In genomic region chr4:72391887-72392435, GRCm38 (mm10) we compare ENCODE assay signal across 28 mouse cellular contexts.
DNase-seq lines count a peak whose midpoint lies in the region; ATAC-seq lines count a peak whose summit lies in the region.
"Had no signal": no experiment of that assay in that cellular context is flagged by ENCODE, and none has a peak within 500 bp of the region (broad histone marks: within the 10 kb centered on the region; RNA-seq: fewer than 3 reads in every experiment).

No protein-coding gene starts in this region.

- H3K36me3 ChIP-seq in hindbrain, embryonic 11.5 days (ENCODE audit: control insufficient read depth, insufficient read depth, low read length), result no peaks in the 10 kb centered on the region
- H3K36me3 ChIP-seq in hindbrain, embryonic 10.5 days, result no peaks in the 10 kb centered on the region
- no peaks in the 10 kb centered on the region for H3K36me3 ChIP-seq in midbrain, embryonic 13.5 days
- H3K36me3 ChIP-seq in midbrain, embryonic 14.5 days (ENCODE audit: control insufficient read depth, insufficient read depth, low read length), result no peaks in the 10 kb centered on the region
- H3K36me3 ChIP-seq in hindbrain, embryonic 13.5 days, result no peaks in the 10 kb centered on the region
- no peaks in the 10 kb centered on the region for H3K36me3 ChIP-seq in neural tube, embryonic 13.5 days
- H3K36me3 ChIP-seq: embryonic facial prominence, embryonic 12.5 days; G1E; heart, embryonic 10.5 days; heart, embryonic 15.5 days; limb, embryonic 10.5 days; limb, embryonic 15.5 days; liver, embryonic 13.5 days had no signal

- intact Hi-C loops in gastrocnemius, postnatal 36 days (cut with DNase I), result no loop called here

- H3K4me2 ChIP-seq in hindbrain, embryonic 11.5 days (replicated peaks; ENCODE audit: low read depth, low read length), result no peak overlapping the region
- no peak overlapping the region for H3K4me2 ChIP-seq in midbrain, embryonic 13.5 days (replicated peaks)
- H3K4me2 ChIP-seq in midbrain, embryonic 14.5 days (ENCODE audit: low read length), result no peak overlapping the region
- H3K4me2 ChIP-seq in hindbrain, embryonic 13.5 days, result no peak overlapping the region
- H3K4me2 ChIP-seq in neural tube, embryonic 13.5 days, result no peak overlapping the region
- H3K4me2 ChIP-seq: embryonic facial prominence, embryonic 12.5 days; heart, embryonic 15.5 days; limb, embryonic 15.5 days; liver, embryonic 13.5 days had no signal

- WGBS in hindbrain, embryonic 11.5 days, result 80% methylated on average over 3 of the region's 3 CpGs
- WGBS in hindbrain, embryonic 10.5 days, result 77% methylated on average over 3 of the region's 3 CpGs
- 72% methylated on average over 3 of the region's 3 CpGs for WGBS in midbrain, embryonic 13.5 days
- 75% methylated on average over 3 of the region's 3 CpGs for WGBS in midbrain, embryonic 14.5 days
- 74% methylated on average over 3 of the region's 3 CpGs for WGBS in hindbrain, embryonic 13.5 days
- WGBS in neural tube, embryonic 13.5 days, result 76% methylated on average over 3 of the region's 3 CpGs

- no peak for DNase-seq in hindbrain, embryonic 11.5 days (ENCODE audit: low spot score)
- DNase-seq in hindbrain, embryonic 10.5 days (ENCODE audit: low spot score), result no peak
- no peak for DNase-seq in midbrain, embryonic 14.5 days
- no peak for DNase-seq in gastrocnemius, postnatal 36 days
- DNase-seq: adrenal gland, postnatal 10 days; cerebellum, adult 9-10 months; embryo, embryonic 11 days; gastrocnemius, postnatal 14 days; heart, adult 11 months; kidney, postnatal 14 days; liver, embryonic 13.5 days; lung, adult 18-20 months; retina, postnatal 1 day; right cerebral cortex, postnatal 14 days; thymus, postnatal 4 days had no signal

- H3K9me3 ChIP-seq in hindbrain, embryonic 11.5 days (ENCODE audit: control insufficient read depth, low read length), result no peaks in the 10 kb centered on the region
- no peaks in the 10 kb centered on the region for H3K9me3 ChIP-seq in hindbrain, embryonic 10.5 days
- no peaks in the 10 kb centered on the region for H3K9me3 ChIP-seq in midbrain, embryonic 13.5 days
- H3K9me3 ChIP-seq in midbrain, embryonic 14.5 days (ENCODE audit: control insufficient read depth, low read length), result no peaks in the 10 kb centered on the region
- no peaks in the 10 kb centered on the region for H3K9me3 ChIP-seq in hindbrain, embryonic 13.5 days
- no peaks in the 10 kb centered on the region for H3K9me3 ChIP-seq in neural tube, embryonic 13.5 days
- H3K9me3 ChIP-seq: embryonic facial prominence, embryonic 12.5 days; heart, embryonic 10.5 days; heart, embryonic 15.5 days; limb, embryonic 10.5 days; limb, embryonic 15.5 days; liver, embryonic 13.5 days had no signal

- H3K4me3 ChIP-seq in hindbrain, embryonic 11.5 days (ENCODE audit: low read depth, low read length), result no peak overlapping the region
- H3K4me3 ChIP-seq in hindbrain, embryonic 10.5 days, result no peak overlapping the region
- no peak overlapping the region for H3K4me3 ChIP-seq in midbrain, embryonic 13.5 days (replicated peaks)
- no peak overlapping the region for H3K4me3 ChIP-seq in midbrain, embryonic 14.5 days (replicated peaks; ENCODE audit: low read depth, low read length)
- H3K4me3 ChIP-seq in hindbrain, embryonic 13.5 days, result no peak overlapping the region
- no peak overlapping the region for H3K4me3 ChIP-seq in neural tube, embryonic 13.5 days
- H3K4me3 ChIP-seq: embryonic facial prominence, embryonic 12.5 days; heart, embryonic 10.5 days; heart, embryonic 15.5 days; limb, embryonic 10.5 days; limb, embryonic 15.5 days; liver, embryonic 13.5 days had no signal

- no peaks in the 10 kb centered on the region for H3K4me1 ChIP-seq in hindbrain, embryonic 11.5 days (replicated peaks; ENCODE audit: control insufficient read depth, insufficient read depth, low read length)
- no peaks in the 10 kb centered on the region for H3K4me1 ChIP-seq in hindbrain, embryonic 10.5 days (replicated peaks)
- no peaks in the 10 kb centered on the region for H3K4me1 ChIP-seq in midbrain, embryonic 13.5 days (replicated peaks)
- H3K4me1 ChIP-seq in midbrain, embryonic 14.5 days (ENCODE audit: control insufficient read depth, insufficient read depth, low read length), result no peaks in the 10 kb centered on the region
- H3K4me1 ChIP-seq in hindbrain, embryonic 13.5 days (replicated peaks), result no peaks in the 10 kb centered on the region
- H3K4me1 ChIP-seq in neural tube, embryonic 13.5 days (replicated peaks), result no peaks in the 10 kb centered on the region; the same call in 1 of the 2 replicates
- H3K4me1 ChIP-seq: embryonic facial prominence, embryonic 12.5 days; heart, embryonic 10.5 days; heart, embryonic 15.5 days; limb, embryonic 10.5 days; liver, embryonic 13.5 days had no signal

- no peaks in the 10 kb centered on the region; the same call in 1 of the 2 replicates for H3K27me3 ChIP-seq in hindbrain, embryonic 11.5 days (ENCODE audit: control insufficient read depth, insufficient read depth, low read length)
- H3K27me3 ChIP-seq in hindbrain, embryonic 10.5 days (ENCODE audit: insufficient read depth, poor library complexity, severe bottlenecking), result no peaks in the 10 kb centered on the region
- H3K27me3 ChIP-seq in midbrain, embryonic 13.5 days, result peaks cover 42% of the 10 kb centered on the region
- H3K27me3 ChIP-seq in midbrain, embryonic 14.5 days (ENCODE audit: control insufficient read depth, insufficient read depth, low read length), result peaks cover 11% of the 10 kb centered on the region
- H3K27me3 ChIP-seq in hindbrain, embryonic 13.5 days, result peaks cover 30% of the 10 kb centered on the region
- H3K27me3 ChIP-seq in neural tube, embryonic 13.5 days, result peaks cover 28% of the 10 kb centered on the region
- H3K27me3 ChIP-seq: liver, embryonic 13.5 days had no signal

- H3K27ac ChIP-seq in hindbrain, embryonic 11.5 days (ENCODE audit: low read depth, low read length), result no peak overlapping the region
- no peak overlapping the region for H3K27ac ChIP-seq in hindbrain, embryonic 10.5 days
- H3K27ac ChIP-seq in midbrain, embryonic 13.5 days, result no peak overlapping the region
- H3K27ac ChIP-seq in midbrain, embryonic 14.5 days (replicated peaks; ENCODE audit: low read depth, low read length), result no peak overlapping the region
- H3K27ac ChIP-seq in hindbrain, embryonic 13.5 days, result no peak overlapping the region
- H3K27ac ChIP-seq in neural tube, embryonic 13.5 days (replicated peaks), result no peak overlapping the region
- H3K27ac ChIP-seq: embryonic facial prominence, embryonic 12.5 days; heart, embryonic 10.5 days; heart, embryonic 15.5 days; limb, embryonic 10.5 days; limb, embryonic 15.5 days; liver, embryonic 13.5 days; macrophage had no signal

- no peak overlapping the region for H3K9ac ChIP-seq in hindbrain, embryonic 11.5 days (ENCODE audit: low read depth, low read length)
- no peak overlapping the region for H3K9ac ChIP-seq in midbrain, embryonic 13.5 days (replicated peaks)
- H3K9ac ChIP-seq in midbrain, embryonic 14.5 days (replicated peaks; ENCODE audit: low read length), result no peak overlapping the region
- no peak overlapping the region for H3K9ac ChIP-seq in hindbrain, embryonic 13.5 days
- H3K9ac ChIP-seq in neural tube, embryonic 13.5 days, result no peak overlapping the region
- H3K9ac ChIP-seq: embryonic facial prominence, embryonic 12.5 days; heart, embryonic 15.5 days; limb, embryonic 15.5 days; liver, embryonic 13.5 days had no signal

- peak; percentile 50; the same call in 1 of the 2 replicates for ATAC-seq in hindbrain, embryonic 11.5 days (ENCODE audit: low FRiP score)
- ATAC-seq in midbrain, embryonic 13.5 days, result 0 out of 2 replicates have a peak, but pooled peaks have one; percentile 37
- no peak for ATAC-seq in midbrain, embryonic 14.5 days (ENCODE audit: low FRiP score, low TSS enrichment)
- 0 out of 2 replicates have a peak, but pooled peaks have one; percentile 43 for ATAC-seq in hindbrain, embryonic 13.5 days (ENCODE audit: low FRiP score)
- 0 out of 2 replicates have a peak, but pooled peaks have one; percentile 32 for ATAC-seq in neural tube, embryonic 13.5 days (ENCODE audit: low read depth)
- ATAC-seq: forebrain, embryonic 14.5 days; intestine, postnatal 0 days; lung, postnatal 0 days had no signal
